Mouse (Mus musculus): ENCODE data around the gene Myh13. TPM values are rescaled to one million over a fixed set of nuclear protein-coding genes. Genes with fewer than 3 reads are reported as not detected.

Myh13 gene
- polyA plus RNA-seq (2015; fragmentation: Nextera tagmentation; extraction: Ambion mirVana) = 1.3 and 1.5 TPM in 2 replicates

DNA sequence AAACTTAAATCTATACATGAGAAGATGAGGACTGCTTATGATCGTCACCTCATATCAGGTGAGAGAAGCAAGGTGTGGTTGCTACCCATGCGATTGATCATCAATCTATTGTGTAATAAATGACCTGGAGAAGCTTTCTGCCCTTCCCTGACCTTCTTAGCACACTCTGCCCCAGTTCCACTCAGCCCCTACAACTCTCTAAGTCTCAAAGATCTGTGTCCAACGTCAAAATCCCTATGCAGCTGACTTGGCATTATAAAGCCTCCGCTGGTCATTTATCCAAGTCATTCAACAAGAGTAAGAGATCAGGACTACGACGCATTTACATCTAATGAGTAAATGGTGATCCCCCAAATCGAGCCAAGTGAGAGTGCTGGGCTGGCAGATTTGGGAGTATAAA lies at the start of gene Myh13:
Myh13 (plus strand) TSS at position 301 of the 400 bp plus-strand sequence.

GRCm38 (mm10) chr11:67276601-67277174 lies 44.8 kb upstream of the Myh13 start, which contains the start of gene Myh8:
Myh8 (plus strand) TSS chr11:67277124.

Other genes with a start within 250 kb of the Myh13 start
- 576 and 700 TPM in 2 replicates for gene Myh3, start 243.4 kb upstream of the Myh13 start, polyA plus RNA-seq (2015; fragmentation: Nextera tagmentation; extraction: Ambion mirVana)
- gene Myh2, start 150.6 kb upstream of the Myh13 start, polyA plus RNA-seq (2015; fragmentation: Nextera tagmentation; extraction: Ambion mirVana) = 9.2 TPM in 2 replicates
- gene Myh1, start 121.6 kb upstream of the Myh13 start, polyA plus RNA-seq (2015; fragmentation: Nextera tagmentation; extraction: Ambion mirVana) = 23.4 and 29.1 TPM in 2 replicates
- 15.9 and 21.4 TPM in 2 replicates for gene Myh4, start 83.6 kb upstream of the Myh13 start, polyA plus RNA-seq (2015; fragmentation: Nextera tagmentation; extraction: Ambion mirVana)
- gene Myh8, start 44.5 kb upstream of the Myh13 start, polyA plus RNA-seq (2015; fragmentation: Nextera tagmentation; extraction: Ambion mirVana) = 4,587 and 6,308 TPM in 2 replicates
- 14.6 and 19.4 TPM in 2 replicates for gene Gas7, start 133.8 kb downstream of the Myh13 start, polyA plus RNA-seq (2015; fragmentation: Nextera tagmentation; extraction: Ambion mirVana)